Mouse (Mus musculus) G1E (cell line): Measurements from ENCODE around the gene Wfikkn1.

Experiments
- CTCF ChIP-seq: IDR thresholded peaks from 2 replicates; pipeline ENCODE4 v1.5.1; 2012; ENCODE audit warnings: low read depth, low read length, inconsistent platforms, mixed read lengths
- GATA1 ChIP-seq: IDR thresholded peaks from 2 replicates; pipeline ENCODE4 v1.6.1; 2012; ENCODE audit warnings: borderline replicate concordance, low read length, inconsistent platforms, mixed read lengths
- POLR2AphosphoS5 ChIP-seq: IDR thresholded peaks from 2 replicates; pipeline ENCODE4 v1.6.1; 2012; ENCODE audit warnings: low read depth, low read length, inconsistent platforms; ENCODE audit not compliant: insufficient replicate concordance

DNA sequence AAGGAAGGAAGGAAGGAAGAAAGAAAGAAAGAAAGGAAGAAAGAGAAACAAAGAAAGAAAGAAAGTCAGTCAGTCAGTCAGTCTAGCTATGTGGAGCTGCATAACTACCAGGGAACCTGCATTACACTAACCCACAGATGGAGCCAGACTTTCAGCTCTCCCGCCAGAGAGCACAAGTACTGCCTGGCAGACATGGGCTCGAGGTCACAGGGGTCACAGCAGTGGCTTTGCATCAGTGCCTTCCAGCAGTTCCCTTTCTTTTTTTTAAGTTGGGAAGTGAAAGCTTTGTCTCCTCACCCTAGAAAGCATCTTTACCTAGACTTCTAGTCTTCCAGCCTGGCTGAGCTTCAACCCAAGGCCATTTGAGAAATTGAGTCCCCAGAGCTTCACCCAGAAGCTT lies 14.8 kb upstream of the Wfikkn1 start:
- no peak for TF ChIP-seq CTCF
- no peak for TF ChIP-seq POLR2AphosphoS5
- TF ChIP-seq GATA1, result no peak
